Mouse (Mus musculus) gonadal fat pad, adult 2 months (tissue): ENCODE measurements around the gene Aloxe3. TPM values are rescaled to one million over a fixed set of nuclear protein-coding genes. Genes with fewer than 3 reads are reported as not detected.

Experiments used
- DNase-seq: peaks from one replicate; pipeline ENCODE4 v3.0.0-alpha.2; 2012; ENCODE audit warnings: low read depth
- polyA plus RNA-seq: library from polyadenylated mRNA; depleted of rRNA; stranded (reverse); fragments of >200 nt; gene quantifications from 2 replicates; pipeline ENCODE4 v1.2.3, GENCODE M21; 2012

The Aloxe3 gene
- polyA plus RNA-seq, 1 experiment = 4.9 TPM

DNA sequence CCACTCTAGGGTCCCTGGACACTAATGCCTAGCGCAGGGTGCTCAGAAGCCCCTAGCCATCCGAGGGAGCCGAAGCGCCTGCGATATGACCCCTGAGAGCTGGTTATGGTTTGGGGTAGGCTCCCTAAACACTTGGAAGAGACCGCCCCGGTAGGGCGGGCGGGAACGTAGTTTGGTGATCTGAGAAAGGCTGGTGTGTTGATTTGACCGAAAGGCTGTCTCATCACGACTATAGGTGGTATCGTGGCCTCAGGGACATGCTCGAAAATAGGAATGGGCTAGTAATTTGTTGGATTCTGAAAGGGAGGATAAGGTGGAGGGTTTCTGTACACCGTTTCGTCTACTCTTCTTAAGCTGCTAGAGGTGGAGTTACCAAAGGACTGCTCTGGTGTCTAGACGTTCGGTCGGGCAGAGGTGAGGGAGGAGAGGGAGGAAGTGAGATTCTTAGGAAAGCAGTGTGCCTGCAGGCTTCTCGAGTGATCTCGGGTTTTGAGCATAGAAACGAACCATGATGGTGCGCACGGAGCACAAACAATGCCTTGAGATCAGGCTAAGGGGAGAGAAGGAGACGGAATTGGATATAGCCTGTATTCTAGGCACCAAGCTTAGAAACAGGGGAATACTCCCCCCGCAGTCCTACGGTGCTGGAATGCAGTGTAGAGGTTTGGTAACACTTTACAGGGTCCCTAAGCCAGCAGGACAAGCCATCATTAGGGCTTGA, 30.0 kb upstream of the Aloxe3 start:
- no peak for DNase-seq

DNA sequence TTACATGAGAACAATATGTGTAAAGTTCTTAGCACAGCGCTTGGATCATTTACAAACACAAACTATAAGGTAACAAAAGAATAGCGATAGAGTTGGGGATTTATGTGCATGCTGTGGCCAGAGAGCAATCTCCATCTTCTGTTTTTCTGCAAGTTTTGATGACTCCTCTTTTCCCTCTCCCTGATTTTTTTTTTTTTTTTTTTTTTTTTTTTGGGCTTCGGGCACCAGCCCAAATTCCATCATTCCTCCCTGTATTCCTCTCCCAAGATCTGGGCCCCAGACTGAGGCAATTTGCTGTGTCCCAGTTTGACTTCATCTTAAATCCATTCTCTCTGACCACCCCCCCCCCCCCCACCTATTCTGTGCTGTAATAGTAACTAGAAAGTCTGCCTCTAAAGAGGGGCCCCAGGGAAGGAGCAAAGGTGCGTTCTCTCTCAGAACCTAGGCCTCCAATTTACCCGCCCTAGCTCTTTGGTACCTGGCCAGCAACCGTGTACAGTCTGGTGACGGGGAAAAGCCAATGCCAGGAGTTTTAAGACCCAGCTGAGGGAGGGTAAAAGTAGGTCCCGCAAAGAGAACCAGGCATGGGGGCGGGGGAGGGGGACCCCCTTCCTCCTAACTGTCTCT, 29.2 kb upstream of the Aloxe3 start:
- no peak for DNase-seq

DNA sequence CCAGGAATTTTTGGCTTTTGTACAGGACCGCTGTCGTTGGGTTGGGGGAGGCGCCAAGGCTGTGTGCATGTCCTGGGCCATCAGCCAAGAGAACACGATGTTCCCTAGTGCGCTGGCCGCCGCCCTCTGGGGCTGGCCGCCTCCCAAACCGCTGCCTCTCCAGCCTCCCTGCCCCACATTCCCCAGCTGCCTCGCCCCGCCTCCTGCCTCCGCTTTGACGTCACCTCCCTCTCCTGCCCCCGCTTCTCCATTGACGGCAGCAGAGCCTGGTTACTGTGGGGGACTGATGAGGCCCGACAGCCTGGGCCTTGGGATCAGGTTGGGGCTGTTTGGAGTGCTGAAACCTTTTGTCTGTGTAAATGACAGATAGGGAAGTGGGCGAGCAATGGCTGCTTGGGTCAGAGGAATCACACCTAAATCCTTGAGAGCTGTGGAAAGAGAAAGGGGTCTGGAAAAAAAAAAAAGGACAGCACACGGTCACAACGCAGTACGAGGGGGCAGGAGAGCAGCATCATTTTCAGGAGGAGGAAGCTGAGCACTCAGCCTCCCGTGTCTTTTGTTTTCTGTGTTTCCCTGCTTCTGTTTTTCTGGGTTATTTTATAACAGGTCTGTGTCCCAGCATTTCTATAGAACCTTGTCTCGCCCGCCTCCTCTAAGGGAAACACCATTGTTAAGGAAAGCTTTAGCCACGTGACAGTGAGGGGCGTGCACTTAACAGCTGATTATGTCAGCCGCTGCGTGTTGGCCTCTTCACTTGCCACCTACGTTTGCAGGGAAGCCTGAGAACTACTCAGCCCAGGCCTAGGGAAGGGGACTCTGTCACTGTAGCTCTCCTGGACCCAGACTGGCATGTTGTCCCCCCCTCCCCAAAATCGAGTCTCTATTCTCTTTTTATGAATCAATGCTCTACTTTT, 28.5 kb upstream of the Aloxe3 start:
- DNase-seq = no peak

DNA sequence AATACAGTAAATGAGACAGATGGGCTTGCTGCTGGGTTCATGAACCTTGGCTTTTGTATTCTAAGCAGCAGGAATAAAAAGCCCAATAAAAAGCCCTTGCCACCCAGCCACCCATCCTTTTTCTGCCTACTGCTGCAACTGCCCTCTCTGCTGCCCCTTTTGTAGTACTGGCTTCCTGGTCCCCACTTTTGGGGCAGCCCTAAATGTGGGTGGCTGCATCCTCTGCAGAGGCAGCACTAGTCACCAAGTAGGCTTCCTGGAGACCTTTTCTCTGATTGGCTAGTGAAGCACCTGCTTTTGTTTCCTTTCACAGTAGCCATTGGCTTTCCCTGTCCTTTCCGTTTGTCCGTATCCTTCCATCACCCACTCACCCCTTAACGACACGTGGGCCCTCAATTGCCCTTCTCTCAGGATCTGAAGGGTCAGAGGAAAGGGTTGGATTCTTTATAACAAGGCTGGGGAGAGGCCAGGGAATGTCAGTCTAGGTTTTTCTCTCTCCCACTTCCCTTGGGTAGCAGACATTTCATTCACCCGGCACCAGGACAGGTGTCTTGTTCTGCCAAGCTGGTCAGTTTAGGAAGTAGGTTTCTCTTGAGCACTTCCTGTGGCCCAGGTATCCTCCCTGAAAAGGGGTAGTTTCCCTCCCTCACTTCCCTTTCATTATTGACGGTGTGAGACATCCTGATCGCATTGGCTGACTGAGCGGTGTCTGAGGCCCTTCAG, 27.5 kb upstream of the Aloxe3 start:
- no peak for DNase-seq

DNA sequence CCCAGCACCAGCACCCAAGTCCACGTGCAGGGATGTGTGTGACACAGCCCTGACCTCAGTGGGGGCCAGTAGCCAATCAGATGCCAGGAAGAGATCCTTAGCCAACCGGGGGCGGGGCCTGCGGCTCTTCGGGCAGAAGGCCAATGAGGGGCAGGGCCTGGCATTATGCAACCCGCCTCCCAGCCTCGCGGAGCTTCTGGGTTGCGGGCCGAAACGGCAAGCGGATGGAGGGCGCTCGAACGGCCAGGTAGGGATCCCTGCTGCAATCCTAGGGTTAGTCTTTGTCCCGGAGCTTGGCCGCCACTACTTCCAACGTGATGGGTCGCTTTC, 27.0 kb upstream of the Aloxe3 start:
- DNase-seq = no peak

DNA sequence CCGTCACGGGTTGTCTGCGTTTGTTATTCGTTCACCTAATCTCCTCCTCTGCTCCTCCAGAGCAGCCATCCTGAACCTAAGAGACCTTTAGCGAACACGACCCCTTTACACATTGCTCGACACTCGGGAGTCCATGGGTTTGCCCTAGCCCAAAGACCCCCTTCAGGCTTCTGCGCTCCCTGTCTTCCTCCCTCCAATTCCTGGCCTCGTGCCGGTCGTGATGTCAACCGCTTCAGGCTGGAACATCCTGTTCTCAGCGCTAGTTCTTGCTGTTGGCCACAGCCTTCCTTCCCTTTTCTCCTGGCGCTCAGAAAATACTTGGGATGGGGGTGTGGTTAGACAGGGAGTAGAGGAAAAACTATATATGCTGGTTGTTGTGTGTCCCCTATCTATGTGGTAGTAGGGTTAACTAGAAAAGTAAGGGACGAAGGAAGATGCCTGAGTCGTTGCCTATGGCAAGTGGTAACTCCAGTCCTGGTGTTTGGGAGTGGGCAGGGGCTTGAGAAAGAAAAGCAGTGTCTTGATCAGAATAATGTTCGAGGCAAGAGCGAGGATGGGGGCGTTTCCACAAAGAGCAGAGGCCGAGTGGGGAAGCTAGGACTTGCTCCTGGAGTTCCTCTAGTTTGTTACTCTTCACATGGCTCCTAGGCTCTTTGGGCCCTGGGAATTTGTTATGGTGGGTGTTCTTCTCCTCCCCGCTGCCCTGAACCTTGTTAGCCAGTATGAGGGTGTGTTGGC, 26.4 kb upstream of the Aloxe3 start:
- DNase-seq = no peak

DNA sequence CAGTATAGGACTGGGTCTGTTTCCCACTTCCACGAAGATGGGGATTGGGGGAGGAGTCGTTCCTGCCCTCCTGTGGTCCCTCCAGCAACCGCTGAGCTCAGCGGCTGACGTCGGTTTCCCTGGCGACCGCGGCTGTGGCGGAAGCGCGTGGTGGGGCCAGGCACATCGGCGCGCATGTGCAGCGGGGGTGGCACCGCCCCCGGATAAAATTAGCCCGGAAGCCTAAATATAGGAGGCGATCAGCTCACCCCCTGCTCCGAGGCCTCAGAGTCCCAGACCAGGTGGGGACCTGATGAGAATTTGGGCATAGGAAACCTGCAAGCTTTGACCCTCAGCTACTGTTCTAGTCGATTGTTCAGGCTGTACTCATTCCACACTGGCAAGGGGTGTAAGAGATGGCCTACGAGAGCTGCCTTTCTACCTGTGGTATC, 25.8 kb upstream of the Aloxe3 start:
- no peak for DNase-seq

DNA sequence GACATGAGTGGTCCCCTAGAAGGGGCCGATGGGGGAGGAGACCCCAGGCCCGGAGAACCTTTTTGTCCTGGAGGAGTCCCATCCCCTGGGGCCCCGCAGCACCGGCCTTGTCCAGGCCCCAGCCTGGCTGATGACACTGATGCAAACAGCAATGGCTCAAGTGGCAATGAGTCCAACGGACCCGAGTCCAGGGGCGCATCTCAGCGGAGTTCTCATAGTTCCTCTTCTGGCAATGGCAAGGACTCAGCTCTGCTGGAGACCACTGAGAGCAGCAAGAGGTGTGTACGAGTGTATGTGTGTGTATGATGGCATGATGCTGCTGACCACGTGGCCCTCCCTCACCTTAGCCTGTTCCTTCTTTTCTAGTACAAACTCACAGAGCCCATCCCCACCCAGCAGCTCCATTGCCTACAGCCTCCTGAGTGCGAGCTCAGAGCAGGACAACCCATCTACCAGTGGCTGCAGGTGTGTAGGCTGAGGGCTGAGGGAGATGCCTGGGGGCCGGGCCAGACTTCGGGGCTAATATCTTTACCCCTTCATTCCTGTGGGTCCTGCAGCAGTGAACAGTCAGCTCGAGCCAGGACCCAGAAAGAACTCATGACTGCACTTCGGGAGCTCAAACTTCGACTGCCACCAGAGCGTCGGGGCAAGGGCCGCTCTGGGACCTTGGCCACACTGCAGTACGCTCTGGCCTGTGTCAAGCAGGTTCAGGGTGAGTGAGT, 24.9 kb upstream of the Aloxe3 start:
- no peak for DNase-seq

DNA sequence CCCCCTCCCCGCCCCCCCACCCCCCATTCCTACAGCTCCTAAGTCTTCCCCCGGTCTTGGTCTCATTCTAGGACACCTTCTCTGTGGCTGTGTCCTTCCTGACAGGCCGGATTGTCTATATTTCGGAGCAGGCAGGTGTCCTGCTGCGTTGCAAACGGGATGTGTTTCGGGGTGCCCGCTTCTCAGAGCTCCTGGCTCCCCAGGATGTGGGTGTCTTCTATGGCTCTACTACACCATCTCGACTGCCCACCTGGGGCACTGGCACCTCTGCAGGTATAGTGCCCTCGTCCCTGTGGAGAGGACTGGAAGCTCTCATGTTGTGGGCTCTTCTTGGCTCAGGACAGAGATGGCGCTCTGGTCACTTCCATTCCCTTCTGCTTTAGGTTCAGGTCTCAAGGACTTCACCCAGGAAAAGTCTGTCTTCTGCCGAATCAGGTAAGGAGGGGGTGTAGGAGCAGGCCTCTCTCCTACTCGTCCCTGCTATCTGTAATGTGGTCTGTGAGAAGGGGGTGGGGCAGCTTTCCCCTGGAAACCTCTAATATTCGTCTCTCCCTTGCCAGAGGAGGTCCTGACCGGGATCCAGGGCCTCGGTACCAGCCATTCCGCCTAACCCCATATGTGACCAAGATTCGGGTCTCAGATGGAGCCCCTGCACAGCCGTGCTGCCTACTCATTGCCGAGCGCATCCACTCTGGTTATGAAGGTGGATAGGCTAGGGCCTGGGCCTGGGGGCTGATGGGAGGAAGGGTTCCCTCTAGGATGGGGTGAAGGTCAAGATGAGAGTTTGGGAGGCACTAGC, 23.9 kb upstream of the Aloxe3 start:
- no peak for DNase-seq

DNA sequence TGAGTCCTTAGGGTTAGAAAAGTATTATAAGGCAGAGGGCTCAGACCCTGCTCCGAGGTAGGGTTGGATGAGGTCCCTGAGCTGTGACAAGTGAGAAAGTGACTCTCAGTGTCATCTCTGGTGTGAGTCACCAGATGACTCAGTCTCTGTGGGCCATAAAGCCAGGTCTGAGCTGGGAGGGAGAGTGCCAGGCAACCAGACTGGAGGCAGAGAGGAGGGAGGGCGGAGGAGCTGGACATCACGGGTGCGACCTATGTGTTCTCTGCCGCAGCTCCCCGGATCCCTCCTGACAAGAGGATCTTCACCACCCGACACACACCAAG, 23.3 kb upstream of the Aloxe3 start:
- DNase-seq = no peak

DNA sequence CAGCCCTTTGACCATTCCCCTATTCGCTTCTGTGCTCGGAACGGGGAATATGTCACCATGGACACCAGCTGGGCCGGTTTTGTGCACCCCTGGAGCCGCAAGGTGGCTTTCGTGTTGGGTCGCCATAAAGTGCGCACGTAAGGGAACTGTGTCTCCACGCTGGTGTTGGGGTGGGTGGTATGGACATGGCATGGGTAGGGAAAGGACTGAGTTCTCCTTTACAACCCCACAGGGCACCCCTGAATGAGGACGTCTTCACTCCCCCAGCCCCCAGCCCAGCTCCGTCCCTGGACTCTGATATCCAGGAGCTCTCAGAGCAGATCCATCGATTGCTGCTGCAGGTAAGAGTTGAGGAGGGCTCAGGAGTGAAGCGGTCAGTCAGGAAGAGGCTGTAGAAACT, 22.6 kb upstream of the Aloxe3 start:
- DNase-seq = no peak

DNA sequence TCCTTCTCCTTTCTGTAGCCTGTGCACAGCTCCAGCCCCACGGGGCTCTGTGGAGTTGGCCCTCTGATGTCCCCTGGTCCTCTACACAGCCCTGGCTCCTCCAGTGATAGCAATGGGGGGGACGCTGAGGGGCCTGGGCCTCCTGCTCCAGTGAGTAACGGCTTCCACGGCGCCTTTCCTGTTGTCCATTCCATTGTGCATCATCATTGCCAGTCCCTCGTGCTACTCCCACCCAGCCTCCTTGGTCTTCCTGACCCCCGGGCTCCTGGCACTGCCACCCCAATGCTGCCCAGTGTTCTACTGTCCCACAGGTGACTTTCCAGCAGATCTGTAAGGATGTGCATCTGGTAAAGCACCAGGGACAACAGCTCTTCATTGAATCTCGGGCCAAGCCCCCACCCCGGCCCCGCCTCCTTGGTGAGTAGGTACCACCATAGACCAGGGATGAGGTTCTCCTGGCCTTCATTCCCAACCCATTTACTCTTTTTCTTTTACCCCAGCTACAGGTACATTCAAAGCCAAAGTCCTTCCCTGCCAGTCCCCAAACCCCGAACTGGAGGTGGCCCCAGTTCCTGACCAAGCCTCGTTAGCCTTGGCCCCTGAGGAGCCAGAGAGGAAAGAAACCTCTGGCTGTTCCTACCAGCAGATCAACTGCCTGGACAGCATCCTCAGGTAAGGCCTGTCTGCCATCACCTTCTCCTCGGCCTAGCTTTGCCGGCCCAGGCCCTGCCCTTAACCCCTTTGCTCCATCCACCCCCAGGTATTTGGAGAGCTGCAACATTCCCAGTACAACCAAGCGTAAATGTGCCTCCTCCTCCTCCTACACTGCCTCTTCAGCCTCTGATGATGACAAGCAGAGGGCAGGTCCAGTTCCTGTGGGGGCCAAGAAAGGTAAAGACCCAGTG, 21.9 kb upstream of the Aloxe3 start:
- no peak for DNase-seq

DNA sequence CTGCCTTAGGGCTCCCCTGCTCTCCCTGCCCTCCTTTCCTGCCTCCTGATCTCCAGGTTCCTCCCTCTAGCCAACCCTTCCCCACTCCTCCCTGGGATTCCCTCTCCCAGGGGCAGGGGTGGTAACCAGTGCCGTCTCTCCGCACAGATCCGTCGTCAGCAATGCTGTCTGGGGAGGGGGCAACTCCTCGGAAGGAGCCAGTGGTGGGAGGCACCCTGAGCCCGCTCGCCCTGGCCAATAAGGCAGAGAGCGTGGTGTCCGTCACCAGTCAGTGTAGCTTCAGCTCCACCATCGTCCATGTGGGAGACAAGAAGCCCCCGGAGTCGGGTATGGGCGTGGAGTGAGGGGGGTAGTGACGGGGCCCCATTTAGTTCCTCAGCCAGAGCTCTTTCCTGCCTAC, 21.2 kb upstream of the Aloxe3 start:
- DNase-seq = no peak

DNA sequence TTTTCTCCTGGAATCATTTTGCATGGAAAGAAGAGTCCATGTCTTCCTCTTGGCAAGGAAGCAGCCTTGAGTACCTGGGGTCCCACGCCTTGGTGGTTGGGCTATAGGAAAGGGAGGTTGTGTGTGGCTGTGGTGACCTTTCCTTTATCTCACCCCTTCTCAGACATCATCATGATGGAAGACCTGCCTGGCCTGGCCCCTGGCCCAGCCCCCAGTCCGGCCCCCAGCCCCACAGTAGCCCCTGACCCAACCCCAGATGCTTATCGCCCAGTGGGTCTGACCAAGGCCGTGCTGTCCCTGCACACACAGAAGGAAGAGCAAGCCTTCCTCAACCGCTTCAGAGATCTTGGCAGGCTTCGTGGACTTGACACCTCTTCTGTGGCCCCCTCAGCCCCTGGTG, 20.5 kb upstream of the Aloxe3 start:
- no peak for DNase-seq

DNA sequence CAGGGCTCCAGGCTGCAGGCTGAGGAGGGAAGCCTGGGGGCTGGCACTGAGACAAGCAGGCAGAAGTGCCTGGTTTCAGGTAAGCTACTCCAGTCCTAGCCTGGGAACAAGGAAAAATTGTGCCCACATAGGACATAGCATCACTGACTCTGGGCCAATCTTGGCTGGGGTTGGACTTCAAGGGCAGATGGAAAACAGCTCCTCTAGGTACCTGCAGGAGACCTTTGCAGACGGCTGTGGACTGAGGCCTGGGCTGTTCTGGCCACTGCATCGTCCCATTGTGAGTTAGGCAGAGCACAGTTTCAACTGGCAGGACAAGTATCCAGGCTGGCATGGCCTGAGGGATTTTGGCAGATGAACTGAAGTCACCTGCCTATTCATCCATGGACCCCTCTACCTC, 19.9 kb upstream of the Aloxe3 start:
- DNase-seq = no peak

DNA sequence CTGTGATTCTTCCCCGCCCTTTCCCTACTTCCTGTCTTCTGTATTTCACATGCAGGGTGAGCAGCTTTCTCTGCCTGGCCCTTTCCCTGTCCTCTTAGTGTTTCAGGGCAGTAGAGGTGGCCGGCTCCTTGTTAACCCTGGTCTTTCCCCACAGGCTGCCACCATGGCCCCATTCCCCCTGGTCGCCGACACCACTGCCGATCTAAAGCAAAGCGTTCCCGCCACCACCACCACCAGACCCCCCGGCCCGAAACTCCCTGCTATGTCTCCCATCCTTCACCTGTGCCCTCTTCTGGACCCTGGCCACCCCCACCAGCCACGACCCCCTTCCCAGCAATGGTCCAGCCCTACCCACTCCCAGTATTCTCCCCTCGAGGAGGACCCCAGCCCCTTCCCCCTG, 19.4 kb upstream of the Aloxe3 start:
- no peak for DNase-seq

DNA sequence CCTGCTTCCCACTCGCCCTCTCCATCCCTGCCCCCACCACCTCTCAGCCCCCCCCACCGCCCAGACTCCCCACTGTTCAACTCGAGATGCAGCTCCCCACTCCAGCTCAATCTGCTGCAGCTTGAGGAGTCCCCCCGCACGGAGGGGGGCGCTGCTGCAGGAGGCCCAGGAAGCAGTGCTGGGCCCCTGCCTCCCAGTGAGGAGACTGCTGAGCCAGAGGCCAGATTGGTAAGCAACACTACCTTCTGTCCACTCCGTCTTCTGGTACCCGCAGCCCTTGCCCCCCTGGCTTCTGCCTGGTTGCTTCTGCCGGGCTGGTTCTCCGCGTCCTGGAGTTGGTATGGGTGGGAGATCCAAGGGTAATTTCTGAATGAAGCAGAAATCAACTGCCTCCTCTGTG, 18.9 kb upstream of the Aloxe3 start:
- DNase-seq = no peak

DNA sequence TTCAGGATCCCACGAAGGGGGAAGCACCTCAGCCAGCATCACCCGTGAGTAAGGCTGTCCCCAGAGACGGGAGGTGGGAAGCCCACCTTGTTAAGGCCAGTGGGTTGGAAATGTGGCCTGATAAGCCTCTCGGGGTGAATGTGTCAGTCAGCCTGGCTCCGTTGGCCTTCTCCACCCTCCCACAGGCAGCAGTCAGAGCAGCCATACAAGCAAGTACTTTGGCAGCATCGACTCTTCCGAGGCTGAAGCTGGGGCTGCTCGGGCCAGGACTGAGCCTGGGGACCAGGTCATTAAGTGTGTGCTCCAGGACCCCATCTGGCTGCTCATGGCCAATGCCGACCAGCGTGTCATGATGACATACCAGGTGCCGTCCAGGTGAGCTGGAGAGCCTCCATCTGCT, 18.0 kb upstream of the Aloxe3 start:
- no peak for DNase-seq

DNA sequence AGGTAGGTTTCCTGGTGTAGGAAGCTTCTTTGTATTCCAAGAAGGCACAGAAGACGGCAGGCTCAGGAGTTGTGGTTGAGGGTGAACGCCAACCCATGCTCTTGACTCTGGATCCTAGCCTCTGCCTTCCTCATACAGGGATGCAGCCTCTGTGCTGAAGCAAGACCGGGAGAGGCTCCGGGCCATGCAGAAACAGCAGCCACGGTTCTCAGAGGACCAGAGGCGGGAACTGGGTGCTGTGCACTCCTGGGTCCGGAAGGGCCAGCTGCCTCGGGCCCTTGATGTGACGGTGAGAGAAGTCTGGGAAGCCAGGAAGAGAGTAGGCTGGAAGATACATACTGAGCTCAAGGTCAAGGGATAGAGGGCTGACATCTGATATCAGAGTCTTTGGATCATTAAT, 17.5 kb upstream of the Aloxe3 start:
- DNase-seq = no peak
